Mouse (Mus musculus): ENCODE results near the gene Trim61. TPM values are rescaled to one million over a fixed set of nuclear protein-coding genes. Genes with fewer than 3 reads are reported as not detected.
A peak's percentile ranks its signal among the peaks of the same experiment; 100 is the strongest.

Gene Trim61
- polyA plus RNA-seq, 1 experiment from 2014 or later, result not detected

DNA sequence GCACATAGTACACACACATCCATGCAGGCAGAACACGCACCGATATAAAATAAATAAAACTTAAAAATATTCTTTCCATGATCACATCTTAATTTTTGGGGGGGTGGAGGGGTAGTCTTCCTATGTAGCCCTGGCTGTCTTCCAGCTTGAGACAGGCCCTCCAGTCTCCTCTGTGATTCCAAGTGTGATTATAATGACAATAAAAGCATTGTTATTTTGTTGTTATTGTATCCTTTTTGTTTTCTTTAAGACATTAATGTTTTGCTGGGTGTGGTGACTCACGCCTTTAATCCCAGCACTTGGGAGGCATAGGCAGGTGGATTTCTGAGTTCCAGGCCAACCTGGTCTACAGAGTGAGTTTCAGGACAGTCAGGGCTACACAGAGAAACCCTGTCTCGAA, 29.5 kb upstream of the Trim61 start:
- ATAC-seq (replicated peaks; ENCODE audit: low FRiP score), result no peak
- Histone ChIP-seq H3K4me3 (ENCODE audit: low read depth, low read length) (no peak overlapping the region), H3K27ac (ENCODE audit: low read depth, low read length) (no peak overlapping the region), H3K36me3 (ENCODE audit: control insufficient read depth, insufficient read depth, low read length) (no peaks in the 10 kb centered on the region), H3K9me3 (ENCODE audit: control insufficient read depth, low read length) (no peaks in the 10 kb centered on the region), H3K27me3 (ENCODE audit: control insufficient read depth, insufficient read depth, low read length) (no peaks in the 10 kb centered on the region), H3K4me2 (ENCODE audit: low read depth, low read length, severe bottlenecking) (no peak overlapping the region), H3K9ac (ENCODE audit: low read length) (no peak overlapping the region), H3K4me1 (replicated peaks; ENCODE audit: control insufficient read depth, insufficient read depth, low read length) (no peaks in the 10 kb centered on the region)
- DNase-seq (ENCODE audit: low spot score), result no peak
- WGBS, result 85% methylated on average over 4 of the region's 4 CpGs

DNA sequence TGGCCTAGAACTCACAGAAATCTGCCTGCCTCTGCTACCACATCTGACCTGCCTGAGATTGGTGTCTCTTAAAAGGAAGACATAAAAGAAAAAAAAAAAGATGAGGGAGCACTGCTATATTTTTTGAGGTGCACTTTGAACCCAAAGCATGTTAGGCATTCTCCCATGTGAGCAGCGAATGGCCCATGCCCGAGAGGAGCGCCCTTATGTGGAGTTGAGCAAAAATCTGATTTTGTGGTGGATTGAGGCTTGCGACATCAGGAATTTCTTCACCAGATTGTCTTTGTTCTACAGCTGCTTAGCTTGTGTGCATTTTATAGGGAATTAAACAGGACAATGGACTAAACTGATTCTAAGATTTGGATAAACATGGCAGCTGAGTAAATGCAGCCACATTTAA, 28.9 kb upstream of the Trim61 start:
- no peaks in the 10 kb centered on the region for H3K4me1 ChIP-seq (replicated peaks; ENCODE audit: control insufficient read depth, insufficient read depth, low read length)
- no peak overlapping the region for H3K4me2 ChIP-seq (ENCODE audit: low read depth, low read length, severe bottlenecking)
- DNase-seq (ENCODE audit: low spot score) (no peak), ATAC-seq (replicated peaks; ENCODE audit: low FRiP score) (no peak)
- WGBS, result 91% methylated on average over 4 of the region's 4 CpGs
- no peaks in the 10 kb centered on the region for H3K36me3 ChIP-seq (ENCODE audit: control insufficient read depth, insufficient read depth, low read length)
- no peaks in the 10 kb centered on the region for H3K9me3 ChIP-seq (ENCODE audit: control insufficient read depth, low read length)
- H3K4me3 ChIP-seq (ENCODE audit: low read depth, low read length), result no peak overlapping the region
- no peak overlapping the region for H3K9ac ChIP-seq (ENCODE audit: low read length)
- no peaks in the 10 kb centered on the region for H3K27me3 ChIP-seq (ENCODE audit: control insufficient read depth, insufficient read depth, low read length)
- no peak overlapping the region for H3K27ac ChIP-seq (ENCODE audit: low read depth, low read length)

DNA sequence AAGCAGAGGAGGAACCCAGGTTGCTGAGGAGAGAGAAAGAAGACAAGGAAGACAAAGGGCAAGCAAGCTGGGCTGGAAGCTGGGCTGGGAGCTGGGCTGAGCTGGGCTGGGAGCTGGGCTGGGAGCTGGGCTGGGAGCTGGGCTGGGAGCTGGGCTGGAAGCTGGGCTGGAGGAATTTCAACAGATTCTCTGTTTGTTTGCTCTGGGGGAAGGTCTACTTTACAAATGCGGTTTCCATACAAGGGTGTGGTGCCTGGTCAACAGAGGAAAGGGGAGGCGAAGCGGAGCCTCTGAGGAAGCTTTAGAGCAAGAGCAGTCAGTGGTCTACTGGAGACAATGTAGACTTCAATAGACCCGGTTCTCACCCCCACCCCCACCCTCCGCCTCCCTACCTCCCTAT, 28.2 kb upstream of the Trim61 start:
- DNase-seq (ENCODE audit: low spot score), result no peak
- H3K9me3 ChIP-seq (ENCODE audit: control insufficient read depth, low read length), result no peaks in the 10 kb centered on the region
- H3K4me1 ChIP-seq (replicated peaks; ENCODE audit: control insufficient read depth, insufficient read depth, low read length), result no peaks in the 10 kb centered on the region
- no peak overlapping the region for H3K4me2 ChIP-seq (ENCODE audit: low read depth, low read length, severe bottlenecking)
- H3K27ac ChIP-seq (ENCODE audit: low read depth, low read length), result no peak overlapping the region
- WGBS, result 43% methylated on average over 5 of the region's 5 CpGs
- H3K9ac ChIP-seq (ENCODE audit: low read length), result no peak overlapping the region
- H3K36me3 ChIP-seq (ENCODE audit: control insufficient read depth, insufficient read depth, low read length), result no peaks in the 10 kb centered on the region
- H3K4me3 ChIP-seq (ENCODE audit: low read depth, low read length), result no peak overlapping the region
- ATAC-seq (replicated peaks; ENCODE audit: low FRiP score), result no peak
- no peaks in the 10 kb centered on the region for H3K27me3 ChIP-seq (ENCODE audit: control insufficient read depth, insufficient read depth, low read length)

DNA sequence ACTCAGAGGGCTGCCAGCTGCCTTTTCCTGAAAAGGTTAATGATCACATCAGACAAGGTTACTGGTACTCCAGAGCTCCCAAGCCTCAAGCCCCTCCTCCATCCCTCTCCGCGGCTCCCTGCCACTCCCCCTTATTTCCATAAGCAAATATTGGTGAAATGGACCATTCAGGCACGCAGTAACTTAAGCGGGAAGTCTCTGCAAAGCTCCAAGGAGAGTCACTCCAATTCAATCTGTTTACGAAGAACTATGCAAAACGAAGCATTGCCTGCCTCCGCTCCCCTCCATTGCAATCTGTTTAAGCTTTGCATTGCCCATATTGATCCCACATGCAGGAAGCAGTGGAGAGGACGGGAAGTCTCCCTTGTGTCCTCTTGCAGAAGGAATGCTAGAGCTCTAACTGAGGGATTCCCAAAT, 18.8 kb upstream of the Trim61 start, which contains the start of gene Apela:
Gene Apela, minus strand, starts transcription at position 220 of the 417 bp plus-strand sequence.
- H3K4me3 ChIP-seq (ENCODE audit: low read depth, low read length), result peak within 1 kb of the TSS; percentile 16
- no peaks in the 10 kb centered on the region for H3K36me3 ChIP-seq (ENCODE audit: control insufficient read depth, insufficient read depth, low read length)
- no peaks in the 10 kb centered on the region for H3K9me3 ChIP-seq (ENCODE audit: control insufficient read depth, low read length)
- 3% methylated on average over 8 of the region's 8 CpGs for WGBS
- no peak within 1 kb of the TSS for H3K9ac ChIP-seq (ENCODE audit: low read length)
- ATAC-seq (replicated peaks; ENCODE audit: low FRiP score), result peak; percentile 81
- 0 out of 2 replicates have a peak, but pooled peaks cover 2% of the 10 kb centered on the region for H3K4me1 ChIP-seq (replicated peaks; ENCODE audit: control insufficient read depth, insufficient read depth, low read length)
- peak within 1 kb of the TSS; percentile 51 for H3K4me2 ChIP-seq (ENCODE audit: low read depth, low read length, severe bottlenecking)
- H3K27me3 ChIP-seq (ENCODE audit: control insufficient read depth, insufficient read depth, low read length), result no peaks in the 10 kb centered on the region
- H3K27ac ChIP-seq (ENCODE audit: low read depth, low read length), result no peak within 1 kb of the TSS
- peak; percentile 66 for DNase-seq (ENCODE audit: low spot score)

DNA sequence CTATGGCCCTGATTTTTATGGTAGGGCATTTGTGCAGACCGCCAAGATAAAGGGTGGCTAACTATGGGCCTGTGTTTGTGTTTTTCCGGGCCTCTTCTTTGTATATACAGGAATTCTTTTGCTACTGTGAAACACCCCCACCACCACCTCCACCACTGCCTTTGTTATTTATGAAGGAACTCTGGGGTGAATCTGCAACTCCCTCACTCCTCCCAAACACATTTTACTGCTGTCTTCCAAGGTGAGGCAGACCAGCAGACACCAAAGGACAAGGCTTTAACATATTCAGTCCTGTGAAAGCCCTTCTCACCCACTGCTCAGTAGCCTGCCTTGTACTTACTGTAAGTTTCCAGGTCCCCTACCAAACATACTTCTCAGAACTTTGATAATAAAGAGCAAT, 15.8 kb upstream of the Trim61 start:
- WGBS, result 35% methylated on average over 2 of the region's 2 CpGs
- DNase-seq (ENCODE audit: low spot score), result no peak
- no peak overlapping the region; the same call in 1 of the 2 replicates for H3K27ac ChIP-seq (ENCODE audit: low read depth, low read length)

DNA sequence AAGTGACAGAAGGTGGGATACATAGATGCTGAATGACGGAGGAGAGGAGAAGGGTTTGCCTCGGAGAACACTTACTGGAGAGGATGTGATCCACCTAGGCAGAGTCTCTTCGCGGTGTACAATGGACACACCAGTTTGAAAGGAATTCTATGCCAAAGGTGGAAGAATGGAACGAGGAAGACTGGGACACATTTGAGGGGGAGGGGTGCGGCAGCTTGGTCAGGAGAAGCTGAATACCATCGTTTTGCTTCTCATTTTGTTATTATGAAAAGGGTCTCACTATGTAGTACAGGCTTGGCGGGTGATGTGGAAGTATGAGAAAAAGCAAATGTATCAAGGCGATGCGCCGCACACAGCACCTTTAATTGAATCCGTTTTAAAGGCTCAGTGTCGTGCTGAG, 14.7 kb upstream of the Trim61 start:
- H3K9me3 ChIP-seq (ENCODE audit: control insufficient read depth, low read length), result no peaks in the 10 kb centered on the region
- no peak for DNase-seq (ENCODE audit: low spot score)
- ATAC-seq (replicated peaks; ENCODE audit: low FRiP score), result no peak
- H3K27ac ChIP-seq (ENCODE audit: low read depth, low read length), result no peak overlapping the region
- H3K4me3 ChIP-seq (ENCODE audit: low read depth, low read length), result no peak overlapping the region
- H3K27me3 ChIP-seq (ENCODE audit: control insufficient read depth, insufficient read depth, low read length), result no peaks in the 10 kb centered on the region
- no peaks in the 10 kb centered on the region for H3K36me3 ChIP-seq (ENCODE audit: control insufficient read depth, insufficient read depth, low read length)
- H3K4me2 ChIP-seq (ENCODE audit: low read depth, low read length, severe bottlenecking), result no peak overlapping the region
- 0 out of 2 replicates have a peak, but pooled peaks cover 2% of the 10 kb centered on the region for H3K4me1 ChIP-seq (replicated peaks; ENCODE audit: control insufficient read depth, insufficient read depth, low read length)
- no peak overlapping the region for H3K9ac ChIP-seq (ENCODE audit: low read length)
- WGBS, result 81% methylated on average over 13 of the region's 13 CpGs

More for the DNA sequence above, 15.8 kb upstream of the Trim61 start:
- H3K4me1 ChIP-seq (replicated peaks; ENCODE audit: control insufficient read depth, insufficient read depth, low read length), result 0 out of 2 replicates have a peak, but pooled peaks cover 2% of the 10 kb centered on the region
- H3K4me3 ChIP-seq (ENCODE audit: low read depth, low read length), result no peak overlapping the region
- H3K9ac ChIP-seq (ENCODE audit: low read length), result no peak overlapping the region
- no peak for ATAC-seq (replicated peaks; ENCODE audit: low FRiP score)
- H3K36me3 ChIP-seq (ENCODE audit: control insufficient read depth, insufficient read depth, low read length), result no peaks in the 10 kb centered on the region
- no peak overlapping the region for H3K4me2 ChIP-seq (ENCODE audit: low read depth, low read length, severe bottlenecking)
- no peaks in the 10 kb centered on the region for H3K27me3 ChIP-seq (ENCODE audit: control insufficient read depth, insufficient read depth, low read length)
- H3K9me3 ChIP-seq (ENCODE audit: control insufficient read depth, low read length), result no peaks in the 10 kb centered on the region

DNA sequence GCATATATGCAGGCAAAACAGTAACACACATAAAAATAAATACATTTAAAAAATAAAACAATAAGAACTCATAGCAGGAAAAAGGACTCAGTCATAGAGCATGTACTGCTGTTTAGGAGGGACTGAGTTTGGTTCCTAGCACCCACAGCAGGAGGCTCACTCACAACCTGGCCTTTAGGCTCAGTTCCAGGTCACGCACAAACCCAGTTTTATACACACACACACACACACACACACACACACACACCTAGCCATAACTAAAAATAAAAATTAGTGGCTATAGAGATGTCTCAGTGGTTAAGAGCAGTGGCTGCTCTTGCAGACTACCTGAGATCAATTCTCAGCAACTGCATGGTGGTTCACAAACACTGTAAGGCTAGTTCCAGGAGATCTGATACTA, 13.8 kb upstream of the Trim61 start:
- ATAC-seq (replicated peaks; ENCODE audit: low FRiP score) (no peak), DNase-seq (ENCODE audit: low spot score) (no peak)
- Histone ChIP-seq H3K4me3 (ENCODE audit: low read depth, low read length) (no peak overlapping the region), H3K27ac (ENCODE audit: low read depth, low read length) (no peak overlapping the region), H3K9me3 (ENCODE audit: control insufficient read depth, low read length) (no peaks in the 10 kb centered on the region), H3K9ac (ENCODE audit: low read length) (no peak overlapping the region), H3K27me3 (ENCODE audit: control insufficient read depth, insufficient read depth, low read length) (no peaks in the 10 kb centered on the region), H3K4me1 (replicated peaks; ENCODE audit: control insufficient read depth, insufficient read depth, low read length) (0 out of 2 replicates have a peak, but pooled peaks cover 2% of the 10 kb centered on the region), H3K4me2 (ENCODE audit: low read depth, low read length, severe bottlenecking) (no peak overlapping the region), H3K36me3 (ENCODE audit: control insufficient read depth, insufficient read depth, low read length) (no peaks in the 10 kb centered on the region)
- WGBS, result 85% methylated on average over 1 of the region's 1 CpGs

DNA sequence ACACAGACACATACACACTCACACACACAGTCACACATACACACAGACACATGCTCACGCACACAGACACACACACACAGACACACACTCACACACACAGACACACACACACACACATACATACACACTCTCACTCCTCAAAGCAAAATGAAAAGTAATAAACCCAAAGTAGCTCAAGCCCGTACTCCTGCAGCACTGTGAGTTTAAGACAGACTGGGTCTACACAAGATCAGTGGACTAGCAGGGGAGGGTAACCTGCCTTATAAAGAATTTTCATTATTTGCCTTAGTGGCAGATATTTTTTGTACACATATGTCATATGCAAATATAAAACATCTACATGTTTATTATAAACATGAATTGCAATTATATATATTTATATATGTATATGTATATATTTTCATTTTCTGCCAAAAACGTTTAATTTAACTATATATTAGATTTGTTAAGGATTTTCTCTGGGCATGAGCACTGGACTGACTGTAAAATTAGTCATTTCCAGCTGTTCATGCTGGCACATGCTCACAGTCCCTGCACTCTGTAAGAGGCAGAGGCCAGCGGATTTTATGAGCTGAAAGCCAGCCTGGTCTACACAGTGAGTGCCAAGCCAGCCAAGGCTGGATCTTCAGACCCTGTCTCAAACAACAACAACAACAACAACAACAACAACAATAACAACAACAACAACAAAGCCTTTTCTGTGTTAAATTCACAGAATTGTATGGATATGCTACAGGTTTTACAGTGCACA, 12.6 kb upstream of the Trim61 start:
- Histone ChIP-seq H3K4me2 (ENCODE audit: low read depth, low read length, severe bottlenecking) (no peak overlapping the region), H3K4me1 (replicated peaks; ENCODE audit: control insufficient read depth, insufficient read depth, low read length) (0 out of 2 replicates have a peak, but pooled peaks cover 2% of the 10 kb centered on the region), H3K9me3 (ENCODE audit: control insufficient read depth, low read length) (no peaks in the 10 kb centered on the region), H3K36me3 (ENCODE audit: control insufficient read depth, insufficient read depth, low read length) (no peaks in the 10 kb centered on the region), H3K27me3 (ENCODE audit: control insufficient read depth, insufficient read depth, low read length) (no peaks in the 10 kb centered on the region), H3K27ac (ENCODE audit: low read depth, low read length) (no peak overlapping the region), H3K4me3 (ENCODE audit: low read depth, low read length) (no peak overlapping the region), H3K9ac (ENCODE audit: low read length) (no peak overlapping the region)
- 86% methylated on average over 4 of the region's 4 CpGs for WGBS
- ATAC-seq (replicated peaks; ENCODE audit: low FRiP score) (no peak), DNase-seq (ENCODE audit: low spot score) (no peak)

DNA sequence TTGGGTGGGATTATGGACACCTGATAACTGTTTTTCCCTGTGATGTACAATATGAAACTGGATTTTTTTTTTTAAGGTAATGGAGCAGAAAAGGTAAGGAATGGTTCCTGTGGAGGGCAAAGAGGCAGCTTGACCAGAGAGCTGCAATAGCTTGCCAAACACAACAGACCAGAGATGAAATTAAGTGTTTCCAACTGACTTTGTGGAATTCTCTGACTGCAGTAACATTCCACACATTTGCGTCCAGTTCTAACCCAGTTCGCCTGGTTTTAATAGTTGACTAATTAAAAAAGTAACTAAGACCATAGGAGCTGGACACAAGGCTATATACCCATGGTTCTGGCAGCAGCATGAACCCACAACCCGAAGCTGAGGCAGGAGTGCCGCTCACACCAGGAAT, 11.5 kb upstream of the Trim61 start:
- H3K27ac ChIP-seq (ENCODE audit: low read depth, low read length), result no peak overlapping the region
- 79% methylated on average over 4 of the region's 4 CpGs for WGBS
- no peak for ATAC-seq (replicated peaks; ENCODE audit: low FRiP score)
- no peaks in the 10 kb centered on the region for H3K4me1 ChIP-seq (replicated peaks; ENCODE audit: control insufficient read depth, insufficient read depth, low read length)
- no peaks in the 10 kb centered on the region for H3K27me3 ChIP-seq (ENCODE audit: control insufficient read depth, insufficient read depth, low read length)
- H3K4me3 ChIP-seq (ENCODE audit: low read depth, low read length), result no peak overlapping the region
- no peaks in the 10 kb centered on the region for H3K9me3 ChIP-seq (ENCODE audit: control insufficient read depth, low read length)
- DNase-seq (ENCODE audit: low spot score), result no peak
- H3K36me3 ChIP-seq (ENCODE audit: control insufficient read depth, insufficient read depth, low read length), result no peaks in the 10 kb centered on the region
- H3K4me2 ChIP-seq (ENCODE audit: low read depth, low read length, severe bottlenecking), result no peak overlapping the region
- H3K9ac ChIP-seq (ENCODE audit: low read length), result no peak overlapping the region

Data from forebrain, embryonic 11.5 days (tissue).